Mouse (Mus musculus) CD4-positive, CD25-positive, alpha-beta regulatory T cell, adult 4 months (primary cell): ENCODE measurements around the gene Rad9b. TPM values are rescaled to one million over a fixed set of nuclear protein-coding genes. Genes with fewer than 3 reads are reported as not detected.

Experiments used
- ATAC-seq: one replicate; pipeline ENCODE4 v1.8.0; 2017
- polyA plus RNA-seq, 2 experiments: library from polyadenylated mRNA; unstranded; fragments of 100-300 nt; shearing (Covaris generic); gene quantifications; one replicate each; pipeline ENCODE4 v1.2.1; 2017

Rad9b gene
- polyA plus RNA-seq, 2 experiments from 2014 or later, result 13.6 to 17.0 TPM

- no peak for ATAC-seq
Observed at GRCm38 (mm10) chr5:122312346-122312745, 41.7 kb downstream of the Rad9b start.

- no peak for ATAC-seq
Observed at GRCm38 (mm10) chr5:122311692-122312091, 42.3 kb downstream of the Rad9b start.

GRCm38 (mm10) chr5:122310699-122311098 lies 43.3 kb downstream of the Rad9b start:
- ATAC-seq, result peak; percentile 69

GRCm38 (mm10) chr5:122306536-122306935 lies 47.5 kb downstream of the Rad9b start:
- ATAC-seq, result no peak

- no peak for ATAC-seq
Observed at GRCm38 (mm10) chr5:122305472-122305871, 48.6 kb downstream of the Rad9b start.

GRCm38 (mm10) chr5:122304541-122304940 lies 49.5 kb downstream of the Rad9b start:
- ATAC-seq, result no peak

GRCm38 (mm10) chr5:122303937-122304336 lies 50.1 kb downstream of the Rad9b start:
- ATAC-seq, result no peak

- ATAC-seq, result no peak
Observed at GRCm38 (mm10) chr5:122302810-122303745, 51.0 kb downstream of the Rad9b start.

GRCm38 (mm10) chr5:122300071-122300518 lies 53.9 kb downstream of the Rad9b start:
- ATAC-seq, result no peak

GRCm38 (mm10) chr5:122295113-122295935 lies 58.7 kb downstream of the Rad9b start:
- ATAC-seq, result no peak

- ATAC-seq, result no peak
Observed at GRCm38 (mm10) chr5:122294219-122294735, 59.8 kb downstream of the Rad9b start.

GRCm38 (mm10) chr5:122293131-122293530 lies 60.9 kb downstream of the Rad9b start:
- no peak for ATAC-seq

GRCm38 (mm10) chr5:122291553-122292339 lies 62.3 kb downstream of the Rad9b start:
- ATAC-seq, result no peak

GRCm38 (mm10) chr5:122291149-122291548 lies 62.9 kb downstream of the Rad9b start:
- ATAC-seq, result peak; percentile 45

- ATAC-seq, result peak; percentile 73
Observed at GRCm38 (mm10) chr5:122288147-122288811, 65.8 kb downstream of the Rad9b start.

GRCm38 (mm10) chr5:122287026-122287425 lies 67.0 kb downstream of the Rad9b start:
- ATAC-seq, result no peak

GRCm38 (mm10) chr5:122286191-122286590 lies 67.8 kb downstream of the Rad9b start:
- ATAC-seq, result no peak

- no peak for ATAC-seq
Observed at GRCm38 (mm10) chr5:122285767-122286150, 68.3 kb downstream of the Rad9b start.

- no peak for ATAC-seq
Observed at GRCm38 (mm10) chr5:122285029-122285766, 68.8 kb downstream of the Rad9b start.

GRCm38 (mm10) chr5:122284183-122285028 lies 69.6 kb downstream of the Rad9b start, which contains the start of gene Pptc7:
Pptc7 (plus strand) TSS chr5:122284365.
- peak; percentile 59 for ATAC-seq
